Mouse (Mus musculus) frontal cortex, adult (tissue): Measurements from ENCODE around the gene Syngr2.
"Not testable (repeated sequence)": the region's sequence is repeated elsewhere in the genome, so short reads cannot be mapped to it uniquely, and the experiment has no call there.

Source experiments
- ATAC-seq: cut with Nextera tagmentation; 2 replicates; pipeline ENCODE4 v1.9.2; 2017; ENCODE audit warnings: mild to moderate bottlenecking, moderate library complexity, mixed read lengths; ENCODE audit not compliant: low TSS enrichment

Syngr2 gene

DNA sequence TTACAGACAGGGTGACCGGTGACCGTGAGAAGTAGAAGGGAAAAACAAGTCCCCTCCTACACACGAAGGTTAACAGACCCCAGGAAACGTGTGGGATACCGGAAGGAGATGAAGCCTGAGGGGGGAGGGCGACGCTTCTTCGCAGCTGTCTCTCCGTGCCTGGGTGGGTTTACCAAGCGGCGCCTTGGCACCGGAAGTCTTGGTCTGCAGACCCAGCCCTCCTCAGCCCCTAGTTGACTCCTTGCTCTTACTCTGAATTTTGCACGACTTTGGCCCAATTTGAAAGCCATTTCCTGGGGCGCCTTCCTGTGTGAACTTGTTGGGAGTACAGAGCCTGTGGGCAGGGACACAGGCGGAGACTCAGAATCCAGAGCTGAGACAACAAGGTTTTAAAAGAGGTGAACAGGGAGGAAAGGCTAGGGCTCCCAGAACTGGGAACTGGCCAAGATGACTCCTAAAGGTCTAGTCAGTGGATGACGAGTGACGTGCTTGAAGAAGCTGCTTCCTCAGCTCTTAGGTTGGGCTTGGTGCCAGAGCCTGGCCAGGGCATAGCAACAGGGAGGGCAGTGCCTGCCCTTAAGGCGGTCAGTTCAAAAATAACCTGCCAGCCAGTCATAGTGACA is 28.2 kb upstream of the Syngr2 start:
- no peak for ATAC-seq

DNA sequence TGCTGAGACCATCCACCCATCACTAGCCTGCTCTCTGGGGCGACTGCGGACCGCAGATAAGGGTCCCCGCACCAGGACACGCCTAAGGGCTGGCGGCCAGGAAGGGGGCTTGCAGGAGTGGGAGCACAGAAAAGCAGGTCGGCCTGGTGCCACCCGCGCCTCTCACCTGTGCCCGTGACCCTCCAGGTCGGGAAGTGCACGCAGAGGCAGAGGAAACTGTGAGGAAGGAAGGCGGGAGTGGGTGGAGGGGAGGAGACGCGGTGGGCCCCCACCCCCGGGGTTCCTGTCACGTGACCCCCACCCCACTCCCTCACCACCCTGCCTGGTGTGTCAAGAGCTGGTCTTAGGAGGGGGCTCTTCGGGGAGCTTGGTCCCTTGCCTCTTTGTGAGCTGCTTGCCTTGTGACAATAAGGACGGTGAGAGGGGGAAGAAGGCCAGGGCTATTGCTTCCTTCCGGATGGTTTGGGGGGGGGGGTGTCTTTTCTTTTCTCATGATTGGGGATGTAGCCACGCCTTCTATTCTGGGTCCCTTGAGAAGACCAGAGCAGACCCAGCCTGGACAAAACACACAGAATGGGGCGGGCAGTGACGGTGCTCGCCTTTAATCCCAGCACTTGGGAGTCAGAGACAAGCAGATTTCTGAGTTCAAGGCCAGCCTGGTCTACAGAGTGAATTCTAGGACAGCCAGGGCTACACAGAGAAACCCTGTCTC is 27.3 kb upstream of the Syngr2 start, which contains the start of the genes Tmc8 and Tmc6:
TSS of gene Tmc8 (plus strand) at position 84 of the 712 bp plus-strand sequence.
TSS of gene Tmc6 (minus strand) at position 206 of the 712 bp plus-strand sequence.
- ATAC-seq = no peak

DNA sequence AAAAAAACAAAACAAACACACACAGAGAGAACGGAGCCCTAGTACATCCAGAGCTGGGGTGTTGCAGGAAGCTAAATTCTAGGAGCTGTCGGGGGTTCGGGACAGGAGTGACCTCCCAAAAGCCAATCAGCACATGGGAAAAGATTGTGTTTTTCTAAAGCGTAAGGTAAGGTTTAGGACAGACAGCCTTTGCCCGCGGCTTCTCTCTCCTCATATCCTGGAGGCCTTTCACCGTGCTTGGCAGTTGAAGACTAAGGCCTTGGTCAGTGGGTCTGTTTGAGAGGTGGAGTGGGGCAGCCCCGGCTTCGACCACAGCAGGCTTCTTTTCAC is 26.8 kb upstream of the Syngr2 start:
- no peak for ATAC-seq

DNA sequence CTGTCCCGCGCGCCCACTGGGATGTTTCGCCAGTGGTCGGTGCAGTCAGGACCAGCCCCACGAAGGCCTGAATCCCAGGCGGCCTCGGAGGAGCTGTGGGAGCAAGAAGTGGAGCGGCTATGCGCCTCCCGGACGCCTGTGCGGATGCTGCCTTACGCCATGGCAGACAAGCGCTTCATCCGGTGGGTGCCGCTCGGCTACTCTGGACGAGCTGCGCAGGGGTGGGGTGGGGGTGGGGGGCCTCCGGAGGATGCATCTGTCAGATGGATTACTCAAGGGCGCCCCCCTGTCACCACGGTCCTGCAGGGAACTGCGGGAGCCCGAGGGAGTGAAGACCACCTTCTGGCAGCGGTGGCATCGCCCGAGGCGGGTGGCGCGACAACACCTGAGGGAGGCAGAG is 26.4 kb upstream of the Syngr2 start:
- no peak; the same call in 1 of the 2 replicates for ATAC-seq

DNA sequence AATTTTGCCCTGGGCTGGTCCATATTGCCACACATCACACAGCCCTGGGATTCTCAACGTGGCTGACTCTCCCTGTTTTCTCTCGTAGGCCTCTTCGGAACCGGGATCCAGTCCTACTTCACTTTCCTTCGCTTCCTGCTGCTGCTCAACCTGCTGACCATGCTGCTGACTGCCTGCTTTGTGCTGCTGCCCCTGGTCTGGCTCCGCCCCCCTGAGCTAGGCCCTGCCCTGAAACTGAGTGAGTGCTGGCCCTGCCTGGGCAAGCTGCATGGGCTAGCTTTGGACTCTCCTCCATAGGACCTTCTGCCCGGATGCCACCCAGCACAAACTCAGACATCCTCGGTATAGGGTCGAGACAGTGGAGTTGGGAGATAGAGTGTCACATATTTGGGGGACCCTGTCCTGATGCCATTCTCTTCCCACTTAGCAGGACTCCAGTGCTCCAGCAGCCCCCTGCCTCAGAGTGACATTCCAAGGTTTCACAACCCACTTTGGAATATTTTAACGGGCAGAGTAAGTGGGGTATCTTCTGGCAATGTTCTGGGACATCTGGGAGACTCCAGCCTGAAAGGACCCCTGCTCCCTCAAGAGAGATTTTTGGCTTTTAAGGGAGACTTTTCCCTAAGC is 25.7 kb upstream of the Syngr2 start:
- ATAC-seq = no peak

DNA sequence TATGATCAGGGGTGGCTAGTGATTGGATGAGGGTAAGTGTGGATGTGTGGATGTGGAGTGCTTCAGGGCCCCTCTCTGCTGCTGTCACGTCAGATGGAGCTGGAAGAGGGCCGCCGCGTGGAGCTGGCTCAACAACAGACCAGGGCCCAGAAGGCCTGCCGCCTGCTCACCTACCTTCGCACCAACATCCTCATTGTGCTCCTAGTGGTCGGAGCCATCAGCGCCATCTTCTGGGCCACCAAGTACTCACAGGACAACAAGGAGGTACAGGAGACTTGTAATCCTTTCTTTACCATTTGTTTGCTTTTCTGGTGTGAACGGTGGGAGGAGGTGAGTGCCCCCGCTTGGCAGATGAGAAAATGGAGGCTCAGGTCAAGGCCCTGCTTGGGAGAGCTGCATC is 23.2 kb upstream of the Syngr2 start:
- peak; percentile 62; the same call in 1 of the 2 replicates for ATAC-seq

DNA sequence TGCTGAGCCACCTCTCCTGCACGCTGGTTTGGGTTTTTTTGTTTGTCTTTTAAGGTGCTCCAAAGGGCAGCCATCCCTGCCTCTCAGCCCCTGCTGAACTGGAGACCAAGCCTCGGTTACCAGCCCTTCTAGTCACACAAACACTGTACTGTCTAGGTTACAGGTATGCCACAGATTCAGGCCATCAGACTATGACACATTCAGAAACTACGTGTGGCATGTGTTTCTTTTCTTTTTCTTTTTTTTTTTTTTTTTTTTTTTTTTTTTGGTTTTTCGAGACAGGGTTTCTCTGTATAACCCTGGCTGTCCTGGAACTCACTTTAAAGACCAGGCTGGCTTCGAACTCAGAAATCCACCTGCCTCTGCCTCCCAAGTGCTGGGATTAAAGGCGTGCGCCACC is 21.0 kb upstream of the Syngr2 start:
- ATAC-seq = not testable (repeated sequence)

DNA sequence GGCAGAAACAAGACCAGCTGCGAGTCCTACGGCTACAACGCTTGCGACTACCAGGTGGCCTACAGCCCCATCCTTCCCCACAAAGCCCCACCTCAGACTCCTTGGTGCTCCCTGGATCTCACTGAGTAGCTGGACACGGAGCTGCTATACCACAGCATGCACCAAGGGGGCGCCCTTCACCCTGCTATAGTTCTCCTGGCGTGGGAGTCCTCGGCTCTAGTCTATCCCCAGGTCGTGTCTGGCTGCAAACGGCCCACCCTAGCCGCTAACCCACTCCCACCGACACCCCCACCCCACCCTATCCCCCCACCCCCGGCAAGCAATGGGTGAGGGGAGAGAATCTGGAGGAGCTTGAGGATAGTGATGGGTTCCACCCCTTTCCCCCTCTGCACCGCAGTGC is 19.2 kb upstream of the Syngr2 start:
- peak; percentile 59; the same call in 1 of the 2 replicates for ATAC-seq

DNA sequence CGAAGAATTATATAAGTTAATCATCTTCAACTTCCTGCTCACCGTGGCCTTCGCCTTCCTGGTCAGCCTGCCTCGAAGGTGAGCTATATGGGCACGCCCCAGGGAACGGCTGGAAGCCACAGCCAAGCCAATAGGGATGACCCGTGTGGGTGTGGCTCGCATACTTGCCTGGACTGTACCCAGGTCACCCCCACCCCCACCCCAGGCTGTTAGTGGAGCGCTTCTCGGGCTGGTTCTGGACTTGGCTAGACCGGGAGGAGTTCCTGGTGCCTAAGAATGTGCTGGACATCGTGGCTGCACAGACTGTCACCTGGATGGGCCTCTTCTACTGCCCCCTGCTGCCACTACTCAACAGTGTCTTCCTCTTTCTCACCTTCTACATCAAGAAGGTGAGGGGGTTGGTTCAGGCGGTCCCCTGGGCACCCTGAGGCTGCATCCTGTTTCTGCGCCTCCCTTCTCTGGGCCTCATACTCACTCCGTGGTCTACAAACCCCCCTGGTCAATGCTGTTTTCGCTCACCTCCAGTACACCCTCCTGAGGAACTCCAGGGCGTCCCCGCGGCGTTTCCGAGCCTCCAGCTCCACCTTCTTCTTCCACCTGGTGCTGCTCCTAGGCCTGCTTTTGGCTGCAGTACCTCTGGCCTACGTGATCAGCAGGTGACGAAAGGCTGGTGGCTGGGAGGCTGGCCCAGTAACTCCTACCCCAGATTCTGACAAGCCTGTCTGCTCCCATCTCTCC is 18.6 kb upstream of the Syngr2 start:
- ATAC-seq = no peak

DNA sequence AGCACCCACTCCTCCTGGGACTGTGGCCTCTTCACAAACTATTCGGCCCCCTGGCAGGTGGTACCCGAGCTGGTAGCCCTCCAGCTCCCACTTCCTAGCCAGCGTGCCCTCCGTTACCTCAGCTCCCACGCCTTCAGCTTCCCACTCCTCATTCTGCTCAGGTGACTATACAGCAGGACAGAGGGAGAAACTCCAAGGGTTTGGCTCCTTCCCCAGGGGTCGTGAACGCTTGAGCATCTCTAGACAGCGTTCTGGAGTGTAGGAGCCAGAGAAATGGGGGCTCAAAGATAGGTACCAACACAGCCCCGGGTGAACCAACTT is 18.1 kb upstream of the Syngr2 start:
- ATAC-seq = no peak

DNA sequence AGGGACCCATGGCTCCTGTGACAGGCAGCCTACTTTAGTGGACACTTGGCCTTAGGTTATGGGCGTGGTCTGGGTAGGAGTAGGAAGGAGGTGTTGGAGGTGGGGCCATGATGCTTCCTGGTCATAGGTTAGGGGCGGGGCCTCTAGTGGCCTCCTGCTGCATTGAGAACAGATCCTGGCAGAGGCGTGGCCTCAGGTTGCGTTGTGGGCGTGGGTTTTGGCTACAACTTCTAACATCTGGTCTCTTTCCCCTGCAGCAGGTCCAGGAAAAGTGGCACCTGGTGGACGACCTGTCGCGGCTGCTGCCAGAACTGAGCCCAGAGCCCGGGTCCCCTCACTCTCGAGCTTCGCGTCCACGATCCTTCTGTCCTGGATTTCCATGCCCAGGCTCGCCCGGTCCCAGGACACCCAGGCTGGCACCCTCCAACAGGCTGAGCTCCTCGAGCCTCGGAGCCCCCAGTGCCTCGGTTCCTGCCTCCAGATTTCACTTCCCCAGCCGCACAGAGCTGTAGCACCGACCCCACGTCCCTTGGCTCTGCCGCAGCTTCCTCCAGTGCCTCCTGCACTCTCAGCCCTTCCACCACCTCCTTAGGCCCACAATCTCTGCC is 17.1 kb upstream of the Syngr2 start:
- ATAC-seq = no peak

DNA sequence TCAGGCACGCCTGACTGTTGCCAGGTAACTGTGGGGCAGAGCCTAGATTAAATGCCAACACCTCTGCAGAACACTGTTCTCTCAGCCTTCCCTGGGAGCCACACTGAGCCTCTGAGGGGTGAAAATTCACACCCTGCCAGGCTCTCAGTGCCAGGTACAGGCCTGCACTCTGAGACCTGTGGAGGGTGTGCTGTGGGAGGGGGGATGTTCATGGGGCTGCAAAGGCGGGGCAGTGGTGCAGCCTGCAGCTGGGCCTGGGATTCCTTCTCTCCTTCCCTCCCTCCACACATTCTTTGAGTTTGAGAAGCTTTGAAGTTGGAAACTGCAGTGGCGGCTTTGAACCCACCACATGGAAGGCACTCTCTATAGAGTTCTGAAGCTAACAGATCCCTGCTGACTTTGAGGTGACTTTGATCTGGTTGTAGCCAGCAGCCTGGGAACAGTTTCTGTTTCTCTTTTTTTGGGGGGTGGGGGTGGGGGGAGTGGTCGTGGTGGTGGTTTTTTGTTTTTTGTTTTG is 15.4 kb upstream of the Syngr2 start:
- no peak for ATAC-seq

DNA sequence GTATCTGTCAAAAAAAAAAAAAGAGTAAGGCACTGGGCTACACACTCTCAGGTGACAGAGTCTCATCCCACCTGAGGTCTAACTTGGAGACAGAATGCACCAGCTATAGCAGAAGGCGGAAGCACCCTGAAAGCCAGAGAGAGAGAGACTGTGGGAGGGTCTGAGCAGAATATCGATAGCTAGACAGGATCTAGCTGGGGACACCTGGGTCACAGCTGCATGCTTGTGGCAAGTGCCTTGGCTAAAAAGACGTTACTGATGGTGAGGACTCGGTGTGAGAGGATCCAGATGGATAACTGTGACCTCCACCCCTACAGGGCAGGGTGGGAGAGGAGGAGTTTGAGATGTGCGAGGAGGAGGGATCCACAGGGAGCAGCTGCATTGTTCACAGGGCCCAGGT is 12.5 kb upstream of the Syngr2 start:
- no peak for ATAC-seq

DNA sequence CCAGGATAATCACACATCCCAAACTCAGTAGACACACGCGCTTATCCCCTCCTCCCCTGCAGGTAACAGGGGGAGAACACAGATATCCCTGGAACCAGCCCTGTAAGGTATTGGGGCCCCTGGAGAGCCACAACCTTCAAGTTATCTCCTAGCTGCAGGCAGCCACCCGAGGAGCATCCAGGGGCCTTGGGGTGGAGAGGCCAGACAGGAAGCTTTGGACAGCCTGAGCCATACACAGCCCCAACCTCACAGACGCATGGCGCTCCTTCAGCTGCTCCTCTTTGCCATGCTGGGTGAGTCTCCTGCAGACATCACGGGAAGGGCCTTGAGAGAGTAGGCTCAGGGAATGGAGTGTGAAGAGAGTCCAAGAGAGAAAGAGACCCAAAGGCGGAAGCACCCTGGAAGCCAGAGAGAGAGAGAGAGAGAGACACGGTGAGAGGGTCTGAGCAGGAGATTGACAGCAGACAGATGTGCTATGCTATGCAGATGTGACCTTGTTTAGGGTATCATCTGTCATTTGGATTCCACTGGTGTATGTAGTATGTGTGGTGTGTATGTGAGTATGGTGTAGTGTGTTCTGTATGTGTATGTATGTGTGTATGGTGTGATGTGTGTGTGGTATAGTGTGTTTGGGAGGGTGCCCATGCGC is 11.8 kb upstream of the Syngr2 start, which contains the start of gene 6030468B19Rik:
TSS of gene 6030468B19Rik (plus strand) at position 150 of the 649 bp plus-strand sequence.
- ATAC-seq = no peak

DNA sequence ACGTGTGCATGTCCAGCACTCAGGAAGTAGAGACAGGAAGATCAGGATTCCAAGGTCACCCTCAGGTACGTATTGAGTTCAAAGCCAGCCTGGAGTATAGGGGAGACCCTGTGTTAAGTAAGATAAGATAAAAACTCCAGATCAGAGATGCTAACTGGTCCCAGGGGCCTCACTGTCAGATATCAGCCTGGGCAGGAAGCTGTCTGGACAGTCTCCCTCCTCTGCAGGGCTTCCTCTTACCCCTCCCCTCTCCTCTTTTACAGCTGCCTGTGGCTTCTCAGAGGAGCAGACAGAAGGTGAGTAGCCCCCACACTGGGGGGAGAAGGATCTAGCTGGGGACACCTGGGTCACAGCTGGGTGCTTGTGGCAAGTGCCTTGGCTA is 11.3 kb upstream of the Syngr2 start:
- no peak for ATAC-seq

DNA sequence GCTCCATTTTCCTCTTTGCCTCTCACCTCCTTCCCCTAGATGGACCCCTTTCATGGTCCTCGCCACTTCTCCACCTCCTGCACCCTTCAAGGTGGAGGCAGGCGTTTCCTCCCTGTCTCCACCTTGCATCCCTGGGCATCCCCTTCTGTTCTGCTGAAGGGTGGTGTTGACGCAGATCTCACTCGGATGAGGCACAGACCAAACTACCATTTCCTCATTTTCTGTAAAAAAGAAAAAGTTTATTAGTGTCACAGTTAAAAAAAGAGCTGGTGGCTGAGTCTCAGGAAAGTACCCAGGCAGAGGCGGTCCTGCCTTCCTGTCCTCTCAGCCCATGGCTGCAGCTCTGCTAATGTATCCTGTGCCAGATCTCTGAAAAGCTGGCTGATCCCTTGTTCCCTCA is 10.3 kb upstream of the Syngr2 start:
- ATAC-seq = no peak

DNA sequence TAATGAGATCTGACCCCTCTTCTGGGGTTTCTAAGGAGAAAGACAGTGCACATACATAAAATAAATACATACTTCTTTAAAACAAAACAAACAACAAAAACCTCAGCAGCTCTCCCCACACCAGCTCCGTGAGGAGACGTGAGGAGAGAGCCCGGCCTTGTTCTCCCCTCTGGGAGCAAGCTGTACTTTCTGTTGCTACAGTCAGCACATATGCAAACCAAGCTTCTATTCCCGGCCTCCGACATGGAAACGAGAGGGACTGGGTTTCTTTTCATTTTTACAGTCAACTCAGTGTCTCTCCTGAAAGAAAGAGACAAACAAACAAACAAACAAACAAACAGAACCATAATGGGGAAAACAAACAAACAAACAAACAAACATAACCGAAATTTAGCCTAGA is 9.4 kb upstream of the Syngr2 start:
- no peak for ATAC-seq

DNA sequence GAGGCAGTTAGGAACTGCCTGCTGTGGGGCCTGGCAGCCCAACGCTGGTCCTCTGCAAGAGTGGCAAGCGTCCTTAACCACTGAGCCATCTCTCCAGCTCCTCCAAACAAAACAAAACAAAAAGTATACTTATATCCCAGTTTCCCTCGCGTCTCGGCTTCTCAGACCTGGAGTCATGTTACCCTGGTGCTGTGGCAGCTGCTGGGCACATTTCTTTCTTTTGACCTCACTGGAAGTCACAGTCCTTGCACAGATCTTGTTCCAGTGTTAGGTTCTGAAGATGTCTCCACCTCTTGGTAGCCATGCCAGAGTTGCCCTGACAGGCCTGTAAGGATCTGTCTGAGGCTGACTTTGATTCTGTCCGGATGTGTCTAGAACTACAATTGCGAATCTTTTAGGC is 7.8 kb upstream of the Syngr2 start:
- no peak for ATAC-seq

DNA sequence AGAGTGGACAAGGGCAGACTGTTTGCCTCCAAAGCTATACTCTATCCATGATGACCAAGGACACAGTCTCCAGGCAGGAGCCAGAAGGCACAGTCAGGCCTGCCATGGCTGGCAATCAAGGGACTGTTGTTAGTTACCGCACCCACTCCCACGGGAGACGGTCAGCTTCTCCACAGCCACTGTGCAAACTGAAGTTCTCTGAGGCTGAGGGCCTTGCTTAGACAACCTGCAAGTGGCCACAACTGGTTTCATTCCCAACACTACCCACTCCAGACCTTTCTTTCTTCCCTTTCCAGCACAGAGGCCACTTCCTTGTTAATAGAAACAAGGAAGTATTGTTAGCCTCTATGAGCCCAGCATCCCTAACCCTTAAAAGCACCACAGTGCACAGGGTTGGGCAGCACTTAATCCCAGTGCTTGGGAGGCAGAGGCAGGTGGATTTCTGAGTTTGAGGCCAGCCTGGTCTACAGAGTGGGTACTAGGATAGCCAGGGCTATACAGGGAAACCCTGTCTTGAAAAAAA is 6.2 kb upstream of the Syngr2 start:
- no peak for ATAC-seq

DNA sequence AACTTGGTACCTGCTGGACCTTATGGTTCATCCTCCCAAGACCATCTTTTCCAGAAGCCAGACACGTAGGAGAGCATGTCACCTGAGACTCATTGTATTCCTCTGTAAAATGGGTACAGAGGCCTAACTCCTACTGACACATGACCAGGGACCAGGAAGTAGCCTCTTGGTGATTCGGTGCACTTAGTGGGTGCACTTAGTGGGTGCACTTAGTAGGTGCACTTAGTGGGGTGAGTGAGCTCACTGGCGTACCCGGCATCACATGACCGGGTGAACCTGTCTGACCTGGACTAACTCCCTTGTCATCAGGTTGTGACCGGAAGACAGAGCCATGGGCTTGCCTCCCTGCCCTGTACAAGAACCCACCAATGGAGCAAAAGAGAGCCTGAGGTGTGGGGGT is 2.7 kb upstream of the Syngr2 start:
- ATAC-seq = no peak

DNA sequence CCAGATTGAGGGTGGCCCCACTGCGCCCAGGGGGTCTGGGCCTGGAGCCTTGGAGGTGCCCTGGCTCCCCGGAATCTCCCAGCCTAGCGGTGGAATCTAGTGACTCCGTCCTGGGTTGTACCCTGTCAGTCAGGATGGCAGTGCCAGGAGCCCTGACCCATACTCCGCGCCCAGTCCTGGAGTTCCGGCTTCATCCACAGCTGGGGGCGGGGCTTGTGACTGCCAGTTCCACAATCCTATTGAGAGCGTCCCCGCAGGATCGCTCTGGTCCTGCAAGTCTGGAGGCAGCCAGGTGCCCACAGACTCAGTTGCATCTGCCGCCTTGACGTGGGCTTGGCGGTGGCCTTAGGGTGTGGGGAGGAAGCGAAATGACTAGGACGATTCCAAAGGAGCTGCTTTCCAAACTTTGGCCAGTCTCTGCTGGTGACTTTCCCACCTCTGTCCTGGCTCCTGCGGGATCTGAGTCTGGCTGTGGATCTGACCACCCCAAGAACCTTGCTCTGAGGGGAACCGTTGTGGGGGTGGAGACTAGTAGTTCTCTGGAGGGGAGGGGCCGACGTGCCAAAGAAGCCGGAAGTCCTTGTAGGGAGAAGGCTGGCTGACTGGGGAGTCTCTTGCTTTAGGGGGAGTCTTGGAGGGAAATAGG is 1.1 kb downstream of the Syngr2 start:
- peak; percentile 80; the same call in 1 of the 2 replicates for ATAC-seq
